Mouse (Mus musculus): Measurements from ENCODE around the gene Cnksr3. TPM values are rescaled to one million over a fixed set of nuclear protein-coding genes. Genes with fewer than 3 reads are reported as not detected.

Cnksr3 gene
- total RNA-seq (2021), result 1 to 10 TPM; 4.8 to 5.3 TPM
- long read RNA-seq, experiment 1, partial matches to known transcripts, result 1 of 2 reads
- long read RNA-seq, experiment 1, other reads (novel, unspliced or antisense), result 1 of 2 reads
- long read RNA-seq, experiment 2, partial matches to known transcripts, result 1 of 4 reads
- long read RNA-seq, experiment 2, other reads (novel, unspliced or antisense), result 0 of 4 reads

DNA sequence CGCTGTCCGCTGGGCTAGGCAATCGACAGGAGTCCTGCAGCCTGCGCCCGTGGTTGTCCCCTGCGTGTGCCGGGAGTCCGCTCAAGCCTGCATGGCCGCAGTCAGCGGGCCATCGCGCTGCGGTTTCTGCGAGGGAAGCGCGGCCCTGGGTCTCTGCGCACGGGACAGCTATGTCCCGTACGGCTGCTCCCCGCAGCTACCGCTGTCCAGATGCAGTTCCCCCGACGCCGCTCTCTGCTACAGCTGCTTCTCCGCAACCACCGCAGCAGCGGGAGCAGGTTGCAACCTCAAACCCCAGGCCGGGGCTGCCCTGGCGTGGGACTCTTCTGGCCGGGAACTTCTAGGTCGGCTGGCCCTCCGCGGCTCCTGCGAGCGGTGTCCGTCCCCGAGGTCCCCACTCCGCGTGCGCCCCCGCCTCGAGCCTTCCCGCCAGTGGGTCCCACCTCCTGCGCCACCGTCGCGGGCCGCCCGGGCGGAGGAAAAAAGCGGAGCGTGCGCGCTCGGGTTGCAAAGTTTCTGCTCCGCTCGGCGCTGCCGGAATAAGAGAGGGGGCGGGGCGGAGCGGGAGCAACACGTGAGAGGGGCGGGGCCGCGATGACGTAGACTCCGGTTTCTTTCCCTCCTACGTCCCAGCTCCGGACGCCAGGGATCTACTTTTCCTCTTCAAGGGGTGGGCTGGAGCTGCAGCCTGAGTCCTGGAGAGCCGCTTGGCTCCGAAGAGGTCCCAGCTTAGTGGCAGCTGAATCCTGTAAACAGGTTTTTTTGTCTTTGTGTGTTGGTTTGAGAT, at the start of gene Cnksr3:
TSS of gene Cnksr3 (minus strand) at position 542 of the 787 bp plus-strand sequence.
- TF ChIP-seq CTCF (conservative IDR thresholded peaks at IDR 0.05), result peak; percentile 1; the same call in 1 of the 2 replicates
- H3K27ac ChIP-seq, result peak within 1 kb of the TSS; percentile 85
- peak; percentile 87 to 88 for DNase-seq (ENCODE audit: low spot score in 2 of 2)
- peak within 1 kb of the TSS; percentile 55 for H3K4me3 ChIP-seq

DNA sequence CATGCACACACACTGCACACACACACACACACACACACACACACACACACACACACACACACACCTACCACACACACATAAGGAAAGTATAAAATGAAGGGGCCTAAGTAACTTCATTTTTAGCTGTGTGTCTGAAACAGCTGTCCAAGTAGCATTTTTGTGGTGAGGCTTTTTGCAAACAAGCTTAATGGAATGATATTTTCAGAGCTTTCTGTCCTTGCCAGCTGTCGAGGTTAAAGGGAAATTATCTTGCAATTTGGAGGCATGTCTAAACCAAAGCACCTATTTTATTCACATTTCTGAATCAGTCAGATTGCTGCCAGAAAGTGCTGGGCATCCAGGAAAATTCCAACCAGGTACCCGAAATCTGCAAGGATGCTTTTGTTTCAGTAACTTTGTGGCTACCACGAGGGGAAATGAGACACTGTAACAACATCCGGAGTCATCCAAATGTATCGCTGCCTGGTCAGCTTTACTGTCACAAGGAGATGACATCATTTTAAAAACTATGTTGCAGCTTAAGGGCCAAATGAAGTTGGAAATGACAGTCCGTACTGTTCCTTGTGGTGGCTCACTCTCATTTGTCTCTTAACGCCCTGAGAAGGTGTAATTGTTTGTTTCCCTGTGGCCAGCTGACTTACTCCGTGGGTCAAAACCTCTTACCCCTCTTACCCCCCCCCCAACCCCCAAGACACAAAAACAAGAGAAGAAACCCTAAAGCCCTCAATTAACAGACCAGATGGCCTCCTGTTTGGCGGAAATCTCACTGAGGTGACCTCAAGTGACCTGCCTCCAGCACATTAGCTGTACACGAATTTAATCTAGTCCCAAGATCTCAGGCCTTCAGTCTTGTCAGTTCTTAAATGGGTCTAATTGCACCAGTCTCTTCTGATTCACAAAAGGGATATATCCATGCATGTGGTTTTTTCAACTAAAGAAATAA, 48.4 kb upstream of the Cnksr3 start:
- H3K4me3 ChIP-seq, result no peak overlapping the region
- H3K27ac ChIP-seq, result no peak overlapping the region
- no peak for TF ChIP-seq CTCF (conservative IDR thresholded peaks at IDR 0.05)
- no peak for DNase-seq (ENCODE audit: low spot score in 2 of 2)

DNA sequence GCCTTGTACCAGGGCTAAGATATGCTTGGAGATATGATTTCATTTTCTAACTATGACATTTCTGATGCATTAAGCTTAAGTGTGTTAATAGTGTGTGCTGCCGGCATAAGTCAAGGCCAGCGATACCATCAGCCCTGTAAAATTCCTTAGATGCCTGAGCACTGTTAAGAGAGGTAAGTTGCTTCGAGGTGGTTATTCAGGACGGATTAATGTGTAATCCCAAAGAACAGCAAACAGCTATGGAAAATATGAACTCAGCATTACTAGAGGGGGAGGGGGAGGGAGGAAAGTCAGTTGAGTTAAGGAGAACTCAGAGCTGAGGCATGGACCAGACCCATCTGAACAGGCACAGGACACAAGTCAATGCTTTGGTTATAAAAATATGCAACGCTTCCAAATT, 46.6 kb upstream of the Cnksr3 start:
- TF ChIP-seq CTCF (conservative IDR thresholded peaks at IDR 0.05), result no peak
- DNase-seq (ENCODE audit: low spot score in 2 of 2), result no peak
- Histone ChIP-seq H3K27ac (no peak overlapping the region), H3K4me3 (no peak overlapping the region)

DNA sequence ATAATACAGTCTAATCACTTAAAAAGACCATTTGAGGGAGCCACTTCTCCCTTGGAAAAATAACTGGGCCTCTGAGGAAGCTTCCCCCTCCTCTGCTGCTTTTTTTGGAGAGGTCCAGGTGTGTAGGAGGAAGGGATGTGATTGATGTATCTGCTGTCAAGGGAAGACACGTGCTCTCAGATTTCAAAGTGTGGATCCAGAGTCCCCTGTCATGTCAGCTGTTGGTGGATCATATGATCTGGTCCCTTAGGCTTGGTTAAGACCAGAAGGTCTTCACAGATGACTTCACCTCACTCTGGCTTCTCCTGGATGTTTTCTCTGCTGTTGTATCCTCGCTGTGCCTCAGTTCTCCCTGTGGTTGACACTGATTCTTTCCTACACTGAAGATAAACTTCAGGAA, 38.4 kb upstream of the Cnksr3 start:
- no peak for TF ChIP-seq CTCF (conservative IDR thresholded peaks at IDR 0.05)
- no peak overlapping the region for H3K4me3 ChIP-seq
- H3K27ac ChIP-seq, result no peak overlapping the region
- DNase-seq (ENCODE audit: low spot score in 2 of 2), result no peak

DNA sequence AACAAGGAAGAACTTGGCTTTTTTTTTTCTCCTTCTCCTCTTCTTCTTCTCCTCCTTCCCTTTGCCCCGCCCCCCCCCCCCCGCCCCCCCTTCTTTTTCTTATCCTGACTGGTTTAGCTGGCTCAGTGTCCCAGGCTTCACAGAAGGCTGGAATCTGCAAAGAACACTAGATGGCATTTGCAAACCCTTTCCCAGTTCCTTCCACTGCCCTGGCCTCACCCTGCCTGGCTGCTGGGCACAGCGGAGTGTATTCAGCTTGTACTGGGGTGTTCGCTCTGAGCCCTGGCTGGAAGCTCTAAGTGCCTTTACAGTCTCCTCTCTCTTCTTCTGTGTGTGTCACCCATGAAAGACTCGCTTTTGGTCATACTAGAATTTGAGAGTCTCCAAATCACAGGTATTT, 22.6 kb upstream of the Cnksr3 start:
- no peak for DNase-seq (ENCODE audit: low spot score in 2 of 2)
- no peak overlapping the region for H3K4me3 ChIP-seq
- no peak for TF ChIP-seq CTCF (conservative IDR thresholded peaks at IDR 0.05)
- no peak overlapping the region for H3K27ac ChIP-seq

DNA sequence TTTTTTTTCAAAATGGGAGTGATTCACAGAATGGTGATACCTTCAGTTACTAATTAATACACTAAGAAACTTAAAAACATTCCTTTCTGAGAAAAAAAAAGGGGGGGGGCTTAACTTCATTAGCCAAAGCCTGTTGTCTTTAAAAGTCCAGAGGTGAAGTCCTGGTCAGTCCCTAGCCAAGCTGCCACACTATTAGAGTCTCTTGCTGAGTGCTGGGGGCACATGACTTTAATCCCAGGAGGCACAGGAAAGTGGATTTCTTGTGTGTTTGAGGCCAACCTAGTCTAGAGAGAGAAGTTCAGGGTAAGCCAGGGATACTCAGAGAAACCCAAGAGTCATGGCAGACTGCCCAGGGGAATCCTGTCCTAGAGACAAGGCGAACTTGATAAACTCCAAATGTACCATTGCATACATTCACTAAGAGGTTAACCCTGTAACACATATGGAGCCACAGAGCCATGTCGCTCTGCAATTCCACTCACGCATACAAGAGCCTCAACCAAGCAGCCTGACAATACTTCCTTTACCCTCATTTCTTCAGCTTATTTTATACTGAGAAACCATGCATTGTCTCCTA, 5.6 kb upstream of the Cnksr3 start:
- H3K27ac ChIP-seq, result no peak overlapping the region
- TF ChIP-seq CTCF (conservative IDR thresholded peaks at IDR 0.05), result no peak
- no peak overlapping the region for H3K4me3 ChIP-seq
- no peak for DNase-seq (ENCODE audit: low spot score in 2 of 2)

DNA sequence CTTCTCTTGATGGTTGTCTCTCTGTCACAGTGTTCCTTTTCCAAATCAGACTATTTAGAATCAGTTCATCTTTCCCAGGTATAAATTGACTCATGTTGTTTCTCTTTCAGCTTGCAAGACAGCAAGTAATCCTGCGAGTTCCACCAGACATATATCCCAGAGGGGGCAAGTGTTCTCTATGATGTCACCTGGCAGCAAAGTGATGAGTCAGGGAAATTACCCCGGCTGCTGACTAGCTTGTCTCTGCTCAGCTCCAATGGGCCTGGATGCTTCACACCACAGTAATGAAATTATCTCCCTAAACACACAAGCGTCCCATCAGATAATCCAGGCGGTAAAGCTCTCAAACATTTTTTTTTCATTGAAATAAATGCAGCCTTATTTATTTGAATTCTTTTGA, 2.7 kb upstream of the Cnksr3 start:
- Histone ChIP-seq H3K4me3 (no peak overlapping the region), H3K27ac (no peak overlapping the region)
- no peak for DNase-seq (ENCODE audit: low spot score in 2 of 2)
- TF ChIP-seq CTCF (conservative IDR thresholded peaks at IDR 0.05), result no peak

DNA sequence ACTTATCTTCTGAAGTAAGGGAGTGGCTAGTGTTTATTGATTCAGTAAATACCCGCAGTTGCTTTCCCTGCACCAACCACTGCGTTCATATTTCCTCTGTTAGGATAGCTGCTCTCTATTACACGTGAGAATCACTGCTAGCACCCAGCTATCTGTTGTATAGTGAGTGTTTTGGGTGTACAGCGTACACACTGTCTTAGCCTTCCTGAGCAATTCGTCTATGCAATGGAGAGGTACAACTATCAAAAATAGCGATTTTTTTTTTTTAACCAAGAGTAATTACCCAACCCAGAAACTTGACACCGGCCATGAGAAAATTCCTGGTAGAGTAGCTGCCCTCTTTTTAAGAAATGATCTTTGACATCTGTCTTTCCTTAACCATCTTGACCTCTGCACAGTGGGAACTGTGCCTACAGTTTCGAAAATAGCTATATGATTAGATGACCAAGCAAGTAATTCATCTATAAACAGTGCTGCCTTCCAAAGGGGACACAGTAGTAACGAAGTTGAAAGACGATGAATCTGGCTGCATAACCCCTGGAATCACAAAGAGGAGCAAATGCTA, 1.1 kb upstream of the Cnksr3 start:
- no peak for TF ChIP-seq CTCF (conservative IDR thresholded peaks at IDR 0.05)
- Histone ChIP-seq H3K4me3 (peak overlapping the region; percentile 55), H3K27ac (peak overlapping the region; percentile 85; the same call in 1 of the 2 replicates)
- no peak for DNase-seq (ENCODE audit: low spot score in 2 of 2)

DNA sequence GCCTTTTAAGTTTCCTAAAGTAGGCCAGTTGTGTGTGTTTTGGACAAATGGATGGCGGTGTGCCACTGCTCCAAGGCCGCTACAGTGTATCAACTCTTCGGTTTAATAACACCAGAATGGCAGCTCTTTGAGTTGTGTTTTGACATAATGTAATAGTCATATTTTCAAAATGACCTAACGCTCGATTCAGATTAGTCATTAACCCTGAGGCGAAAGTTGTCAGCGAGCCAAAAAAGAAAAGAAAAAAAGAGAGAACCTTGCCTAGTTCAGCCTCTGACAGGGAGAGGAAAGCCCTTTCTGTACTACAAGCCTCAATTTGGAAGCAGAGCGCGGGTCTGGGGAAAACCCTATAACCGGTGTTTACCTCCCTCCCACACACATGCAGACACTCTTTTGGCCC, 500 bp upstream of the Cnksr3 start:
- peak overlapping the region; percentile 85 for H3K27ac ChIP-seq
- DNase-seq (ENCODE audit: low spot score in 2 of 2), result no peak
- peak overlapping the region; percentile 55 for H3K4me3 ChIP-seq
- no peak for TF ChIP-seq CTCF (conservative IDR thresholded peaks at IDR 0.05)

DNA sequence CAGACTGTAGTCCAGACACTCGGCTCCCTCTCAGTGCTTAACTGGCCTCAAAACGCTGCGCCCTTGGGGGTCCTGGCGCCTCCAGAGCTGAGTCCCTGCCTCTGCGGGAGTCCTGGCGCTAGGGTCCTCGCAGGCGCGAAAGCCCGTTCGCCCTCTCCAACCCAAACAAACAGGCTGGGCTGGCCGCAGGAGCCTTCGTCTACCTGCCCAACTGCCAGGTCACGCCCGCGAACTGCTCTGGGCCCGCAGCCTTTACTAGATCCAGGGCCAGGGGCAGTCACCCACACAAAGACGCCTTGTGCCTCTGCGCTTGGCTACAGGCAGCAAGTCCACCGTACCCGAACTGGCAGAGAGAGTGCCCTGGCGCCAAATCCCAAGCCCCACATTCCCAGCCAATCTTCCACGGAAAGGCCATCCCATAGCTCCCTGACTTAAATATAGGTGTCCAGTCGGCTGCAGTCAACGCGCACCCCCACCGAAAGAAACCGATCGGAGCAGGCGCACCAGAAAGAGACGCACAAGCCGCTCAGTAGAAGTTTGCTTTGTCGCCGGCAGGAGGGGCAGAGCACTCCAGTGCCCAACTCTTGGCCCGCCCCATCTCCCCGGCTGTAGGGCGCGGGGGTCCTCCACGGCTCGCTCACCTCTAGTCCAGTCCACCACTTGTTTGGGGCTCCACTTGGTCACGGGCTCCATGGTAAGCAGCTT, 894 bp downstream of the Cnksr3 start:
- peak overlapping the region; percentile 55 for H3K4me3 ChIP-seq
- TF ChIP-seq CTCF (conservative IDR thresholded peaks at IDR 0.05), result peak; percentile 76
- H3K27ac ChIP-seq, result peak overlapping the region; percentile 85
- peak; percentile 42 to 67 for DNase-seq (ENCODE audit: low spot score in 2 of 2)

DNA sequence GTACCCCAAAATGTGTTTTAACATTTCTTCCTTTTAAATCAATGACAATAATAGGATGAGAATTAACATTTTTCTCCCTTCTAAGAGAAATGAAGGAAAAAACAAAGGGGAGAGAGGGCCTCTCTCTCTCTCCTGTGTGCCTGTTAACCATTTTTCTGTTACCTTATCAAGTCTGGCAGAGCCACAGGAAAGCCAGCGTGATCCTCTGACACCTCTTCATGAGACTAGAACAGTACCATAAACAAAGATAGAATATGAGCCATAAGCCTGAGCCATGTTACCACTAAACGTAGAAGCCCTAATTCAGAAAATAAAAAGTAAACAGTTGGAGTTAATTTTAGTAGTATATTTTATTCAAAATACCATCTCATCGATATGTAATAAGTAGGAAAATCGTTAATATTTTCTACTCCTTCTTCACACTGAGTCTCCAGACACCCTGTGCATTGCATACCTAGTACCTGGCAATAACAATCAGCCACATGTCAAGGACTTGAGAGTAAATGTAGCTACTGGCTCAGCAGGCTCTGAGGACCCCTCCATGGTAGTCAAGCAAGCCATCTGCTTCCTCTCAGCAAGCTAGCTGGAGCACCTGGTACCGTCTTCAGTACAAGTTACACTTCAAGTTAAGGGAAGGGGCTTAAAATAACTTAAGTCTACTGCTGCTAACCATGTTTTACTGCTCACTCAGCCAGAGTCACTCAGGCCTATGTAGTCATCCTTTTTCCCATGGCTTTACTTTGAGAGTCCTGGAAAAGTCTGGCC, 2.2 kb downstream of the Cnksr3 start:
- no peak overlapping the region for H3K27ac ChIP-seq
- peak overlapping the region; percentile 3; the same call in 1 of the 2 replicates for H3K4me3 ChIP-seq
- no peak for TF ChIP-seq CTCF (conservative IDR thresholded peaks at IDR 0.05)
- no peak for DNase-seq (ENCODE audit: low spot score in 2 of 2)
